Mouse (Mus musculus) left cerebral cortex, adult 9 months (tissue): ENCODE measurements around the gene Polr1e.
"Not testable (repeated sequence)": the region's sequence is repeated elsewhere in the genome, so short reads cannot be mapped to it uniquely, and the experiment has no call there.

Experiments used
- DNase-seq, 2 experiments: peaks; one replicate each; pipeline ENCODE4 v3.0.0; 2022; ENCODE audit warnings: low spot score in 2 of 2

Polr1e gene

GRCm38 (mm10) chr4:45018452-45018980, at the start of gene Polr1e:
Gene Polr1e, plus strand, starts transcription at chr4:45018583.
- DNase-seq, result peak; percentile 55 to 90

DNA sequence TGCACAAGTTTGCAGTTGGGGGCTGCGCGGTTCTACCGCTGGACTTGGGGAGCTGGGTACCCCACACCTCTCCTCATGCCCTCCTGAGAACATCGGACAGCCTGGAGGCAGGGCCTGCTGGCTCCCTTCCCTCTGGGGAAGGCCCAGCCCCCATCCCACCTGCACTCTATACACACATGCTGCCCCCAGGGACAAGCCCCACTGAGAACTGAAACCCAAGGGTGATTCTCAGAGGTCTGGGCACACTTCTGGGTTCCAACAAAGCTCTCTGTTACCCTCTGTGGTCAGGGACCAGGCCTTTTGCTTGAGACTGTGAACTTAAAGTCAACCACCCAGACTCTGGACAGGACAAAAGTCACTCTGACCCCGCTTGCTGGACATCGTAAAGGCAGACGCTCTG, 48.3 kb upstream of the Polr1e start:
- no peak for DNase-seq

DNA sequence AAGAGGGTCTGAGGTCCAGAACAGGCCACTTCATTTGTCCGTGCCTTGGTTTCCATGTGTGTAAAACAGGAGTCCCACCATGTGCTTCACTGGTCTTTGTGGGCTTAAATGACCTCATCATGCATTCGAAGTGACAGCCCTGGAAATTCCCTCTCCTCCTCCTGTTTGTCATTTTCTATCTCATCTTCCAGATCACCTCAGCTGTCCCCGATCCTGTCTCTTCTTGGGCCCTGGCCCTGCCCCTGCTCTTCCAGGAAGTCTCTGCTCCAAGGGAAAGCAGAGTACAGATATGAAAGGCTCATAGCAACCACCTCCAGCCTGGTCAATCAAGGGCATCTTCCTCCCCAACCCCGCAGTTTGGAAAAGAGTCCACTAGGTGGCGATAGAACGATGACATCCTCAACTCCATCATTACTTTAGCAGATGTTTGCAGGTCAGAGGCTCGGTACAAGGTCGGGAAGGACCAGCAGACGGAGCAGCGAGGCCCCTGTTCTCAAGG, 47.7 kb upstream of the Polr1e start:
- DNase-seq, result no peak

- DNase-seq, result peak; percentile 76 to 94
Measured at GRCm38 (mm10) chr4:44973450-44973849, 44.9 kb upstream of the Polr1e start.

DNA sequence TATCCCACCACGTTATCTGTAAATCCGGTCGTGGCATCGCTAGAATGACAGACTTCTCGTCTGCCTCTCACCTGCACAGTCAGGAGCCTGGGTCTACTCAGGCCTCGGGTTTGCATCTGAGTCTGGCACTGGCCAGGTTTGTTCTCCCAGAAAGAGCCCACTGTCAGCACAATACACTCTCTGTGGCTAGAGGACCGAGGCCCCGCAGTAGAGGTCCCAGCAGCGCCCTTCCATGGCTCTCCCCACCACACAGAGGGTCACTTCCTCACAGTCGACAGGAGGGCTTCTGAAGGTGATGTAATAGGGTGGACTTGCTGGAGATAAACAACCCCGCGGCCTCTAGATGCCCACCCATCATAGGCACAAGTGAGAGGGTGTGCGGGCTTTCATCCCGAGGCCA, 44.5 kb upstream of the Polr1e start:
- DNase-seq, result no peak

GRCm38 (mm10) chr4:44974331-44974730, 44.1 kb upstream of the Polr1e start:
- DNase-seq, result no peak

- DNase-seq, result no peak
Measured at GRCm38 (mm10) chr4:44976026-44976615, 42.3 kb upstream of the Polr1e start.

- DNase-seq, result no peak
Measured at GRCm38 (mm10) chr4:44976921-44977710, 41.3 kb upstream of the Polr1e start.

DNA sequence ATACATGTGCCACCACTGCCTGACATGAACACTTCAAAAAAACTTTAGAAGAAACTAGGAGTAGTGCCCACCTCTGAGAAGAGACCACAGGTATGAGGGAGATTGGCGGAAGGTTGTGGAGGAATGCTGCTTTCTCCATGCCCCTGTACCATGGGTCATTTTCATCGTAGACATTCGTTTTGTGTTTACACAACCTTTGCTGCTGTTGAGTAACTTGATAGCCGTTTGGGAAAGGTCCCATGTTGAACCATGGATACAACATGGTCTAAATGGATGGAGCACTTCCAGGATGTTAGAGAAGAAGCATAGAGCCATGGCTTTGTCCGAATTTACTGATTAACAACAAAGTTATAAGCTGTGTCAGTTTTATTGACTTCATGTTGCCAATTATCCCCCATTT, 40.2 kb upstream of the Polr1e start:
- no peak for DNase-seq

GRCm38 (mm10) chr4:44979794-44980338, 38.5 kb upstream of the Polr1e start:
- DNase-seq, result no peak

- DNase-seq, result peak; percentile 40 to 75
Measured at GRCm38 (mm10) chr4:44981280-44981973, 37.0 kb upstream of the Polr1e start, which contains the start of gene Grhpr. Gene Grhpr, plus strand, starts transcription at chr4:44981395.

DNA sequence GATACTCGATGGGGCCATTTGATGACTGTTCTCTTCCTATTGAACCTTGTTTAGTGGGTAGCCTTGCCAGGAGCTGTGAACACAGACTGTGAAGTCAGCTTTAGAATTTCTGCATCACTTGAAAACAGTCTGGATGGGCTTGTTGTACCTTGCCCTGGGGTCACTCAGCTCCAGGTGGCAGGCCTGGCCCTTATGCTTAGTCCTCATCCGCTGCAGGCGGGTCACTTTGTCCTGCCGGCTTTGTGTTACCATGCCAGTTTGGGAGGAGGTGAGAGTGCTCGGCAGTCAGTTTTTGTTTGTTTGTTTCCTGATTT, 36.5 kb upstream of the Polr1e start:
- no peak for DNase-seq

DNA sequence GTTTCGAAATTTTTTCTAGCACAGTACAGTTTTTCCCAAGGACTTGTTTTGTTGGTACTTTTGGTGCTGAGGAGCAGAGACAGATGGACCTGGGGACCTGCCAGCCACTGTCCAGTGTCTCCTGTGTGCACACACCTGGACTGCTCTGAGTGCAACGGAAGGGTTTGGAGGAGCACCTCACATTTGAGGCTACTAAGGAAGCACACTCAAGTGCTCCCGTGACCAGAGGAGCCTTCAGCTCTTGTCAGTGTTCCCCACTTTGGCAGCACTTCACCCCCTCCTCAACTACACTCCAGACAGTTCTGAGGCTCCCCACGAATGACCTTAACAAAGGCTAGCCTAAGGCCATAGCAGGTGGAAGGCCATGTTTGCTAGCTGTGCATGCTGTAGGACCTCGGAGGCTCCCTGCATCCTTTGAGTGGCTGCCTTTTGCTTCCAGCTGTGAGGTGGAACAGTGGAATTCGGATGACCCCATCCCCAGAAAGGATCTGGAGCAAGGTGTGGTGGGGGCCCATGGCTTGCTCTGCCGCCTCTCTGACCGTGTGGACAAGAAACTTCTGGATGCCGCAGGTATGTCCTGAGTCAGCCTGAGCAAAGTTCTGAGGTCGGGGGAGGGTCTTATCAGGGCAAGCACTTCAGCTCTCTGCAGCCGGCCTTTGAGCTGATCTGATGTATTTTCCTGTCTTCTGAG, 35.8 kb upstream of the Polr1e start:
- DNase-seq, result no peak

GRCm38 (mm10) chr4:44983131-44983740, 35.1 kb upstream of the Polr1e start:
- DNase-seq, result no peak

GRCm38 (mm10) chr4:44990560-44990959, 27.8 kb upstream of the Polr1e start:
- no peak for DNase-seq

GRCm38 (mm10) chr4:44992330-44992729, 26.1 kb upstream of the Polr1e start:
- not testable (repeated sequence) for DNase-seq

DNA sequence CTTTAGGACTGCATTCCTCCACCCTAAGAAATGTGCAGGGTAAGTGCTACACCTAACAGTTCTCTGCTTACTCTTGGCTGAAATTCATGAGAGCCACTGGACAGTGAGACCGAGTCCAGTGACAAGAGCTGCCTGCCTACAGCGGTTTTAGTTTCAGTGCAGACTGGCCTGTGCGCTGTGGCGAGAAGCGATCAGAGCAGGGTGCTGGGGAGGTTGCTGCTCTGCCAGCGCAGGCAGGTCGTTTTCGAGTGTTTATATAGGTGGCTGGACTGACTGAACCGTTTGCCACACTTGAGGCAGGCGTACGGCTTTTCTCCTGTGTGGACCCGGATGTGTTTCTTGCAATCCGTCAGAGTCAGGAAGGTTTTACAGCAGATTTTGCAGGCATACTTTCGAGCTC, 25.2 kb upstream of the Polr1e start:
- not testable (repeated sequence) for DNase-seq

DNA sequence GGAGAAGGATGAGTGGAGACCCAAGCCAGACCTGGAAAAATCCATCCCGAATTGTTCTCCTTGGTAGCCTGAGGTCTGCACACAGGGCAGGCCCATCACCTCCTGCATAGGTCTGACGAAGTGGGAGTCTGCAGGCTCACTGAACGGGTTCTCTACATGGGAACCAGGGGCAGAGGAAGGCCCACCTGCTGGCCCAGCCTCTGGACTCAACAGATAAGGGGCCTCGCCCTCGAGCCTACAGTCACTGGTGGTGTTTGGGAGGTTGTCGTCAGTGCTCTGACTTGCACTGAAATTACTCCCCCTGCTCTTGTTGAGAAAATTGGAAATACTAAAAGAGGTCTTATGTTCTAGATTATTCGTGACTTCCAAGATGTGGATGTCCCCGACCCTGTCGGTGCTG, 24.5 kb upstream of the Polr1e start:
- DNase-seq, result no peak

- no peak for DNase-seq
Measured at GRCm38 (mm10) chr4:44994776-44995175, 23.6 kb upstream of the Polr1e start.

DNA sequence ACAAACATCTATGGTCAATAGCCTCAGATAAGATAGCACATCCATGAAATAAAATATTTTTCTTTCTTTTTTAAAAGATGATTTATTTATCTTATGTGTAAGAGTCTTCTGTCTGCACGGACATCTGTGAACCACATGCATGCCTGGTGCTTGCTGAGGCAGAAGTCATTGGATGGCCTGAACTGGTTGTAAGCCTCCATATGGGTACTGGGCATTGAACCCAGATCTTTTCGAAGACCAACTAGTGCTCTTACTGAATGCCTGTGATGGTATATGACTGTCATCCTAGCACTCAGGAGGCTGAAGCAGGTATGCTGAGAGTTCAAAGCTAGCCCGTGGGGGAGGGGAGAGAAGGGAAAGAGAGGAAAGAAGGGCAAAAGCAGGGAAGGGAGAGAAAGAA, 20.3 kb upstream of the Polr1e start:
- DNase-seq, result no peak

- no peak for DNase-seq
Measured at GRCm38 (mm10) chr4:45000001-45000400, 18.4 kb upstream of the Polr1e start.
